Mouse (Mus musculus) frontal cortex, postnatal 36 days (tissue): ENCODE results near the gene Pfas.
A peak's percentile ranks its signal among the peaks of the same experiment; 100 is the strongest.
"Not testable (repeated sequence)": the region's sequence is repeated elsewhere in the genome, so short reads cannot be mapped to it uniquely, and the experiment has no call there.

Experiments used
- DNase-seq, 2 experiments: peaks; one replicate each; pipeline ENCODE4 v3.0.0; 2022; ENCODE audit warnings: low spot score in 2 of 2

Pfas gene

GRCm38 (mm10) chr11:68973250-68974058 lies 34.8 kb downstream of the Pfas start:
- peak; percentile 69 to 80 for DNase-seq

GRCm38 (mm10) chr11:68970232-68970631 lies 38.0 kb downstream of the Pfas start:
- DNase-seq = no peak

GRCm38 (mm10) chr11:68968752-68969151 lies 39.5 kb downstream of the Pfas start:
- DNase-seq = no peak

- DNase-seq = peak; percentile 88 to 93
Measured at GRCm38 (mm10) chr11:68967337-68968282, 40.6 kb downstream of the Pfas start, which contains the start of gene Slc25a35. Gene Slc25a35, plus strand, starts transcription at chr11:68968131.

GRCm38 (mm10) chr11:68966554-68966953 lies 41.7 kb downstream of the Pfas start:
- DNase-seq = no peak

GRCm38 (mm10) chr11:68965845-68966244 lies 42.4 kb downstream of the Pfas start:
- peak; percentile 33 to 60 for DNase-seq

GRCm38 (mm10) chr11:68965050-68965449 lies 43.2 kb downstream of the Pfas start:
- DNase-seq = no peak

GRCm38 (mm10) chr11:68963405-68963804 lies 44.9 kb downstream of the Pfas start:
- no peak for DNase-seq

- DNase-seq = not testable (repeated sequence)
Measured at GRCm38 (mm10) chr11:68962159-68962558, 46.1 kb downstream of the Pfas start.

- DNase-seq = no peak
Measured at GRCm38 (mm10) chr11:68961596-68961995, 46.7 kb downstream of the Pfas start.

GRCm38 (mm10) chr11:68957971-68958370 lies 50.3 kb downstream of the Pfas start:
- DNase-seq = no peak

GRCm38 (mm10) chr11:68957308-68957707 lies 51.0 kb downstream of the Pfas start, which contains the start of gene Arhgef15:
Gene Arhgef15, minus strand, starts transcription at chr11:68957480.
- no peak for DNase-seq

- DNase-seq = no peak
Measured at GRCm38 (mm10) chr11:68956697-68957096, 51.6 kb downstream of the Pfas start.

- DNase-seq = no peak
Measured at GRCm38 (mm10) chr11:68956107-68956506, 52.2 kb downstream of the Pfas start.

GRCm38 (mm10) chr11:68955473-68955872 lies 52.8 kb downstream of the Pfas start:
- no peak for DNase-seq

- DNase-seq = no peak
Measured at GRCm38 (mm10) chr11:68954408-68954807, 53.9 kb downstream of the Pfas start.

- DNase-seq = no peak
Measured at GRCm38 (mm10) chr11:68953903-68954302, 54.4 kb downstream of the Pfas start.

GRCm38 (mm10) chr11:68947542-68947993 lies 60.7 kb downstream of the Pfas start:
- DNase-seq = peak; percentile 40 to 50

- peak; percentile 57 to 65 for DNase-seq
Measured at GRCm38 (mm10) chr11:68946806-68947440, 61.3 kb downstream of the Pfas start.

- no peak for DNase-seq
Measured at GRCm38 (mm10) chr11:68946001-68946400, 62.3 kb downstream of the Pfas start.

GRCm38 (mm10) chr11:68945245-68945644 lies 63.0 kb downstream of the Pfas start:
- no peak for DNase-seq

GRCm38 (mm10) chr11:68942731-68943130 lies 65.5 kb downstream of the Pfas start:
- DNase-seq = no peak
